Mouse (Mus musculus) midbrain, embryonic 11.5 days (tissue): Measurements from ENCODE around the gene Tnnc2. TPM values are rescaled to one million over a fixed set of nuclear protein-coding genes. Genes with fewer than 3 reads are reported as not detected.

Experiments
- ATAC-seq: fragments of 200-750 bp; cut with Nextera tagmentation; 2 replicates; pipeline ENCODE4 v1.8.0; 2017; ENCODE audit warnings: moderate TSS enrichment, moderate library complexity; ENCODE audit not compliant: low FRiP score
- DNase-seq: peaks from one replicate; pipeline ENCODE4 v3.0.0; 2015; ENCODE audit warnings: low spot score; ENCODE audit errors: missing footprints
- H3K27ac ChIP-seq: fragments of 300-500 bp; sonication (generic); 2 replicates; pipeline ENCODE4 v1.5.1; 2014; ENCODE audit warnings: low read depth, low read length
- H3K27me3 ChIP-seq: fragments of 300-500 bp; sonication (generic); 2 replicates; pipeline ENCODE4 v1.6.1; 2014; ENCODE audit warnings: mild to moderate bottlenecking, low read length, moderate library complexity, mixed read lengths; ENCODE audit not compliant: control insufficient read depth, insufficient read depth
- H3K36me3 ChIP-seq: fragments of 300-500 bp; sonication (generic); 2 replicates; pipeline ENCODE4 v1.6.1; 2014; ENCODE audit warnings: mild to moderate bottlenecking, low read length, moderate library complexity, mixed read lengths; ENCODE audit not compliant: control insufficient read depth, insufficient read depth
- H3K4me1 ChIP-seq: fragments of 300-500 bp; sonication (generic); 2 replicates; pipeline ENCODE4 v1.6.1; 2014; ENCODE audit warnings: low read length; ENCODE audit not compliant: control insufficient read depth, insufficient read depth
- H3K4me2 ChIP-seq: fragments of 300-500 bp; sonication (generic); 2 replicates; pipeline ENCODE4 v1.6.1; 2014; ENCODE audit warnings: mild to moderate bottlenecking, moderate library complexity
- H3K4me3 ChIP-seq: fragments of 300-500 bp; sonication (generic); 2 replicates; pipeline ENCODE4 v1.5.1; 2014; ENCODE audit warnings: low read depth, low read length
- H3K9ac ChIP-seq: fragments of 300-500 bp; sonication (generic); 2 replicates; pipeline ENCODE4 v1.6.1; 2014; ENCODE audit warnings: low read length
- H3K9me3 ChIP-seq: fragments of 300-500 bp; sonication (generic); 2 replicates; pipeline ENCODE4 v1.6.1; 2016; ENCODE audit warnings: low read length; ENCODE audit not compliant: control insufficient read depth
- WGBS: fragments of 180-500 bp; shearing (Covaris S2); extraction: QIAGEN DNeasy Blood & Tissue Kit; methylation state at CpG from one replicate; pipeline ENCODE4 v1.1.7; 2014; 5-methylcytosine and 5-hydroxymethylcytosine counted together
- polyA plus RNA-seq: library from polyadenylated mRNA; unstranded; fragments of >200 nt; fragmentation: Nextera tagmentation; extraction: Ambion mirVana; gene quantifications from 2 replicates; pipeline ENCODE4 v1.2.1, GENCODE M21; 2014

Tnnc2 gene
- polyA plus RNA-seq, 1 experiment from 2014 or later = not detected

GRCm38 (mm10) chr2:164817703-164818102 lies 37.9 kb upstream of the Tnnc2 start:
- no peak for ATAC-seq
- 77% methylated on average over 5 of the region's 5 CpGs for WGBS
- Histone ChIP-seq H3K9me3 (no peaks in the 10 kb centered on the region), H3K4me1 (peaks cover 6% of the 10 kb centered on the region; the same call in 1 of the 2 replicates), H3K27ac (no peak overlapping the region), H3K4me3 (no peak overlapping the region), H3K4me2 (no peak overlapping the region), H3K36me3 (no peaks in the 10 kb centered on the region), H3K9ac (no peak overlapping the region), H3K27me3 (no peaks in the 10 kb centered on the region)
- no peak for DNase-seq

- Histone ChIP-seq H3K9ac (no peak overlapping the region), H3K27ac (no peak overlapping the region), H3K36me3 (no peaks in the 10 kb centered on the region), H3K4me1 (peaks cover 2% of the 10 kb centered on the region; the same call in 1 of the 2 replicates), H3K4me2 (no peak overlapping the region), H3K27me3 (no peaks in the 10 kb centered on the region), H3K9me3 (no peaks in the 10 kb centered on the region), H3K4me3 (no peak overlapping the region)
- WGBS = 83% methylated on average over 6 of the region's 6 CpGs
- no peak for ATAC-seq
- DNase-seq = no peak
Measured at GRCm38 (mm10) chr2:164817206-164817605, 37.4 kb upstream of the Tnnc2 start.

- WGBS = 92% methylated on average over 8 of the region's 8 CpGs
- Histone ChIP-seq H3K36me3 (no peaks in the 10 kb centered on the region), H3K27ac (no peak overlapping the region), H3K4me1 (no peaks in the 10 kb centered on the region), H3K9ac (no peak overlapping the region), H3K4me2 (no peak overlapping the region), H3K9me3 (no peaks in the 10 kb centered on the region), H3K4me3 (no peak overlapping the region), H3K27me3 (no peaks in the 10 kb centered on the region)
- no peak for DNase-seq
- ATAC-seq = no peak
Measured at GRCm38 (mm10) chr2:164815821-164816220, 36.1 kb upstream of the Tnnc2 start.

GRCm38 (mm10) chr2:164815348-164815747 lies 35.6 kb upstream of the Tnnc2 start:
- no peaks in the 10 kb centered on the region for H3K27me3 ChIP-seq
- no peaks in the 10 kb centered on the region for H3K4me1 ChIP-seq
- H3K4me2 ChIP-seq = no peak overlapping the region
- DNase-seq = no peak
- H3K36me3 ChIP-seq = no peaks in the 10 kb centered on the region
- ATAC-seq = no peak
- no peak overlapping the region for H3K4me3 ChIP-seq
- WGBS = 89% methylated on average over 5 of the region's 5 CpGs
- no peaks in the 10 kb centered on the region for H3K9me3 ChIP-seq
- no peak overlapping the region for H3K9ac ChIP-seq
- H3K27ac ChIP-seq = no peak overlapping the region

- Histone ChIP-seq H3K9ac (no peak overlapping the region), H3K9me3 (no peaks in the 10 kb centered on the region), H3K36me3 (no peaks in the 10 kb centered on the region), H3K27ac (no peak overlapping the region), H3K4me3 (no peak overlapping the region), H3K4me2 (no peak overlapping the region), H3K27me3 (no peaks in the 10 kb centered on the region), H3K4me1 (no peaks in the 10 kb centered on the region)
- WGBS = 60% methylated on average over 2 of the region's 2 CpGs
- no peak for ATAC-seq
- peak; percentile 33 for DNase-seq
Measured at GRCm38 (mm10) chr2:164813557-164813956, 33.8 kb upstream of the Tnnc2 start.

GRCm38 (mm10) chr2:164806614-164807013 lies 26.8 kb upstream of the Tnnc2 start:
- DNase-seq (no peak), ATAC-seq (no peak)
- 85% methylated on average over 7 of the region's 7 CpGs for WGBS
- Histone ChIP-seq H3K4me1 (peaks cover 7% of the 10 kb centered on the region; the same call in 1 of the 2 replicates), H3K4me2 (no peak overlapping the region), H3K27ac (no peak overlapping the region), H3K27me3 (no peaks in the 10 kb centered on the region), H3K9ac (no peak overlapping the region), H3K4me3 (no peak overlapping the region), H3K36me3 (no peaks in the 10 kb centered on the region), H3K9me3 (no peaks in the 10 kb centered on the region)

- no peaks in the 10 kb centered on the region for H3K36me3 ChIP-seq
- no peak for DNase-seq
- ATAC-seq = peak; percentile 68
- H3K27me3 ChIP-seq = no peaks in the 10 kb centered on the region
- H3K9me3 ChIP-seq = no peaks in the 10 kb centered on the region
- peak overlapping the region; percentile 23; the same call in 1 of the 2 replicates for H3K27ac ChIP-seq
- 3% methylated on average over 21 of the region's 21 CpGs for WGBS
- H3K4me3 ChIP-seq = peak overlapping the region; percentile 84
- peak overlapping the region; percentile 72 for H3K4me2 ChIP-seq
- H3K9ac ChIP-seq = peak overlapping the region; percentile 63
- peaks cover 7% of the 10 kb centered on the region; the same call in 1 of the 2 replicates for H3K4me1 ChIP-seq
Measured at GRCm38 (mm10) chr2:164805332-164805718, 25.6 kb upstream of the Tnnc2 start.

- H3K27ac ChIP-seq = peak within 1 kb of the TSS; percentile 23; the same call in 1 of the 2 replicates
- peak within 1 kb of the TSS; percentile 72 for H3K4me2 ChIP-seq
- DNase-seq (peak; percentile 99), ATAC-seq (peak; percentile 97)
- H3K36me3 ChIP-seq = no peaks in the 10 kb centered on the region
- WGBS = 1% methylated on average over 47 of the region's 47 CpGs
- no peaks in the 10 kb centered on the region for H3K9me3 ChIP-seq
- H3K4me3 ChIP-seq = peak within 1 kb of the TSS; percentile 84
- no peaks in the 10 kb centered on the region for H3K27me3 ChIP-seq
- peak within 1 kb of the TSS; percentile 80 for H3K9ac ChIP-seq
- H3K4me1 ChIP-seq = peaks cover 7% of the 10 kb centered on the region; the same call in 1 of the 2 replicates
Measured at GRCm38 (mm10) chr2:164804533-164805331, 25.0 kb upstream of the Tnnc2 start, which contains the start of the genes Acot8 and Zswim3. Gene Acot8 (minus strand): TSS chr2:164804882. Gene Zswim3 (plus strand): TSS chr2:164805098.

GRCm38 (mm10) chr2:164803921-164804313 lies 24.1 kb upstream of the Tnnc2 start:
- no peak for ATAC-seq
- H3K36me3 ChIP-seq = no peaks in the 10 kb centered on the region
- peak overlapping the region; percentile 84 for H3K4me3 ChIP-seq
- H3K9me3 ChIP-seq = no peaks in the 10 kb centered on the region
- peak overlapping the region; percentile 67 for H3K4me2 ChIP-seq
- 58% methylated on average over 1 of the region's 1 CpGs for WGBS
- H3K27ac ChIP-seq = no peak overlapping the region
- peaks cover 7% of the 10 kb centered on the region; the same call in 1 of the 2 replicates for H3K4me1 ChIP-seq
- peak; percentile 81 for DNase-seq
- H3K27me3 ChIP-seq = no peaks in the 10 kb centered on the region
- H3K9ac ChIP-seq = peak overlapping the region; percentile 80
